In the genomic region with DNA sequence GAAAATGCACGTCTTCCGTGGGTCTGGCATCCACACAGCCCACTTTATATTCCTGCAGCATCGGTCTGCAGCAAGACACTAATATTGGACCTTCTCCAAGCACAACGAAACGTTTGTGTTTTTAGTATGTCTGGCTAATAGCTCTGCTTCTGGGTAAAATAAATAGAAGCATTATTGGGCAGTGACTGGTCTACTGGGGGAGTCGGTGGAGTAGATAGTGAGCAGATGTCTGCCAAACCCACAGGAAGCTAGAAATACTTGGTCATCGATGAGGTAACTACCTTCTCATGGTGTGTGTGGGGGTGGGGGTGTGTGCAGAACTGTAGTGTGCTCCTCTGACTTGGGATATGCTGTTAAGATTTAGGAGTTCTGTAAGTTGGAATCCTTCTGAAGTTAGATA, we compare ENCODE assay signal across 8 mouse cellular contexts. TPM values are rescaled to one million over a fixed set of nuclear protein-coding genes. Genes with fewer than 3 reads are reported as not detected.
DNase-seq lines count a peak whose midpoint lies in the region; ATAC-seq lines count a peak whose summit lies in the region.

No protein-coding gene starts in this region.

- peak overlapping the region; percentile 97 for H3K4me2 ChIP-seq in heart, embryonic 13.5 days
- peak overlapping the region; percentile 67 for H3K4me2 ChIP-seq in liver, embryonic 15.5 days

- DNase-seq in 3T3-L1 (ENCODE audit: low read depth, low spot score) (peak; percentile 90), MN1 (ENCODE audit: low spot score) (peak; percentile 50)
- DNase-seq in adrenal gland, adult 8-10 months, result no peak
- no peak for DNase-seq in left cerebral cortex, adult 9 months (ENCODE audit: low spot score in 2 of 2)
- DNase-seq in left cerebral cortex, adult 11 months (ENCODE audit: low spot score), result no peak
- DNase-seq in kidney, adult 8-10 months, result no peak

- WGBS in heart, embryonic 13.5 days, result 34% methylated on average over 7 of the region's 7 CpGs
- 25% methylated on average over 7 of the region's 7 CpGs for WGBS in liver, embryonic 15.5 days (ENCODE audit: insufficient replicate concordance)

- no peaks in the 10 kb centered on the region for H3K27me3 ChIP-seq in heart, embryonic 13.5 days (replicated peaks)
- peaks cover 62% of the 10 kb centered on the region for H3K27me3 ChIP-seq in liver, embryonic 15.5 days

- ATAC-seq in heart, embryonic 13.5 days (ENCODE audit: extremely low read depth, insufficient number of reproducible peaks, low FRiP score, low TSS enrichment), result no peak
- no peak for ATAC-seq in liver, embryonic 15.5 days (ENCODE audit: insufficient read depth)

- H3K4me1 ChIP-seq in heart, embryonic 13.5 days, result peaks cover 43% of the 10 kb centered on the region
- peaks cover 7% of the 10 kb centered on the region; the same call in 1 of the 2 replicates for H3K4me1 ChIP-seq in liver, embryonic 15.5 days (replicated peaks)

- H3K9ac ChIP-seq in heart, embryonic 13.5 days, result peak overlapping the region; percentile 99
- H3K9ac ChIP-seq in liver, embryonic 15.5 days, result no peak overlapping the region

- H3K27ac ChIP-seq in heart, embryonic 13.5 days (replicated peaks), result peak overlapping the region; percentile 86
- H3K27ac ChIP-seq in liver, embryonic 15.5 days (replicated peaks), result no peak overlapping the region

- H3K9me3 ChIP-seq in heart, embryonic 13.5 days, result no peaks in the 10 kb centered on the region
- H3K9me3 ChIP-seq in liver, embryonic 15.5 days (replicated peaks), result no peaks in the 10 kb centered on the region

- H3K4me3 ChIP-seq in heart, embryonic 13.5 days, result peak overlapping the region; percentile 91
- peak overlapping the region; percentile 61 for H3K4me3 ChIP-seq in liver, embryonic 15.5 days (replicated peaks)

- no peaks in the 10 kb centered on the region for H3K36me3 ChIP-seq in heart, embryonic 13.5 days
- no peaks in the 10 kb centered on the region for H3K36me3 ChIP-seq in liver, embryonic 15.5 days (replicated peaks)

RNA-seq across cellular contexts. Expression of a gene that starts 2.3 kb away (rescaled TPM):
- polyA plus RNA-seq in heart, embryonic 13.5 days (2015; fragmentation: Nextera tagmentation; extraction: Ambion mirVana), result 15.3 and 17.6 TPM in 2 replicates
- polyA plus RNA-seq in liver, embryonic 15.5 days (2015; fragmentation: Nextera tagmentation; extraction: Ambion mirVana), result 3.2 and 3.8 TPM in 2 replicates
- 10 to 100 TPM; 15.5 to 24.1 (median 21.4) TPM for total RNA-seq in adrenal gland, adult 8-10 months (2022)

Comparison
In these comparisons a context has a peak if more than half of its experiments do, and no peak if none do; other contexts are left out.
1. DNase-seq: peak in 3T3-L1 (single experiment) and MN1 (single experiment); none in adrenal gland, adult 8-10 months (single experiment), left cerebral cortex, adult 9 months (0 of 2), left cerebral cortex, adult 11 months (single experiment) and kidney, adult 8-10 months (0 of 2).